Mouse (Mus musculus) megakaryocyte, adult 5-6 weeks (primary cell): ENCODE measurements around the gene Acsf2. TPM values are rescaled to one million over a fixed set of nuclear protein-coding genes. Genes with fewer than 3 reads are reported as not detected.
"Not testable (repeated sequence)": the region's sequence is repeated elsewhere in the genome, so short reads cannot be mapped to it uniquely, and the experiment has no call there.

Experiments
- ATAC-seq: 2 replicates; pipeline ENCODE4 v1.8.0; 2016; ENCODE audit warnings: mild to moderate bottlenecking, inconsistent platforms; ENCODE audit not compliant: poor library complexity, severe bottlenecking
- total RNA-seq, 2 experiments: library from RNA; stranded (forward) in 1 of 2; stranded (reverse) in 1 of 2; fragments of 153-499, 151-499 nt in 1 of 2; fragments of 221-1000, 200-1000 nt in 1 of 2; gene quantifications; 2 replicates each; pipeline versions ENCODE4 v1.2.3 to v1.2.4; 2015 to 2017

The Acsf2 gene
- 6.7 and 7.9 TPM in 2 replicates for total RNA-seq (2015)
- total RNA-seq (2017), result 0.37 and 1.1 TPM in 2 replicates

GRCm38 (mm10) chr11:94601321-94602281 is at the start of gene Acsf2:
Gene Acsf2 (minus strand): TSS chr11:94601871.
- peak; percentile 66 for ATAC-seq

- ATAC-seq, result not testable (repeated sequence)
These were observed 49.6 kb upstream of the Acsf2 start for GRCm38 (mm10) chr11:94651241-94651640.

- ATAC-seq, result no peak
These were observed 44.8 kb upstream of the Acsf2 start for GRCm38 (mm10) chr11:94646457-94646856.

GRCm38 (mm10) chr11:94644461-94645219 is 43.0 kb upstream of the Acsf2 start:
- ATAC-seq, result no peak

GRCm38 (mm10) chr11:94634431-94634830 is 32.8 kb upstream of the Acsf2 start:
- ATAC-seq, result no peak

- ATAC-seq, result no peak
These were observed 31.3 kb upstream of the Acsf2 start for GRCm38 (mm10) chr11:94632988-94633387.

- ATAC-seq, result no peak
These were observed 30.3 kb upstream of the Acsf2 start for GRCm38 (mm10) chr11:94631969-94632368.

- ATAC-seq, result 0 out of 2 replicates have a peak, but pooled peaks have one; percentile 13
These were observed 28.7 kb upstream of the Acsf2 start for GRCm38 (mm10) chr11:94630199-94631011.

GRCm38 (mm10) chr11:94629884-94630198 is 28.2 kb upstream of the Acsf2 start:
- 0 out of 2 replicates have a peak, but pooled peaks have one; percentile 18 for ATAC-seq

- ATAC-seq, result peak; percentile 100
These were observed 27.7 kb upstream of the Acsf2 start, which contains the start of gene Lrrc59 for GRCm38 (mm10) chr11:94629199-94629883. Gene Lrrc59 (plus strand): TSS chr11:94629767.

GRCm38 (mm10) chr11:94622162-94622561 is 20.5 kb upstream of the Acsf2 start:
- no peak for ATAC-seq

GRCm38 (mm10) chr11:94621458-94621852 is 19.8 kb upstream of the Acsf2 start:
- ATAC-seq, result no peak

- ATAC-seq, result no peak
These were observed 19.2 kb upstream of the Acsf2 start for GRCm38 (mm10) chr11:94620766-94621457.

- ATAC-seq, result no peak
These were observed 16.0 kb upstream of the Acsf2 start for GRCm38 (mm10) chr11:94617646-94618045.

- ATAC-seq, result no peak
These were observed 13.8 kb upstream of the Acsf2 start for GRCm38 (mm10) chr11:94615494-94615893.

GRCm38 (mm10) chr11:94614603-94615002 is 12.9 kb upstream of the Acsf2 start:
- no peak for ATAC-seq

GRCm38 (mm10) chr11:94610744-94611740 is 9.4 kb upstream of the Acsf2 start:
- ATAC-seq, result peak; percentile 54; the same call in 1 of the 2 replicates

GRCm38 (mm10) chr11:94602356-94602955 is 785 bp upstream of the Acsf2 start:
- ATAC-seq, result no peak
